In genomic region chr9:62426021-62426420, GRCm38 (mm10) we compare ENCODE assay signal across 14 mouse cellular contexts.
DNase-seq lines count a peak whose midpoint lies in the region; ATAC-seq lines count a peak whose summit lies in the region.
"Had no signal": no experiment of that assay in that cellular context is flagged by ENCODE, and none has a peak within 500 bp of the region (broad histone marks: within the 10 kb centered on the region; RNA-seq: fewer than 3 reads in every experiment).

No protein-coding gene starts in this region.

- peak; percentile 4 for DNase-seq in gastrocnemius, postnatal 14 days
- no peak for DNase-seq in gastrocnemius, postnatal 36 days
- DNase-seq in kidney, adult 9 months, result no peak
- DNase-seq in lung, postnatal 25 days (ENCODE audit: low spot score), result no peak
- DNase-seq: right cerebral cortex, postnatal 4 days had no signal

- no peaks in the 10 kb centered on the region for H3K27me3 ChIP-seq in kidney, embryonic 15.5 days
- no peaks in the 10 kb centered on the region for H3K27me3 ChIP-seq in lung, embryonic 15.5 days
- H3K27me3 ChIP-seq in forebrain, embryonic 12.5 days, result no peaks in the 10 kb centered on the region
- H3K27me3 ChIP-seq: limb, embryonic 12.5 days had no signal

- no peak overlapping the region for H3K4me2 ChIP-seq in kidney, embryonic 15.5 days
- H3K4me2 ChIP-seq in lung, embryonic 15.5 days, result no peak overlapping the region
- H3K4me2 ChIP-seq in forebrain, embryonic 12.5 days, result no peak overlapping the region
- H3K4me2 ChIP-seq: limb, embryonic 12.5 days; midbrain, embryonic 11.5 days had no signal

- intact Hi-C loops in gastrocnemius, postnatal 14 days (cut with DNase I; ENCODE audit: low total_unique reads), result no loop called here
- intact Hi-C loops in gastrocnemius, postnatal 36 days (cut with DNase I), result no loop called here

- peak overlapping the region; percentile 66 for H3K27ac ChIP-seq in kidney, embryonic 15.5 days
- H3K27ac ChIP-seq in lung, embryonic 15.5 days, result peak overlapping the region; percentile 51
- H3K27ac ChIP-seq in forebrain, embryonic 12.5 days, result no peak overlapping the region
- H3K27ac ChIP-seq: hindbrain, postnatal 0 days; limb, embryonic 12.5 days had no signal

- no peak overlapping the region for H3K9ac ChIP-seq in kidney, embryonic 15.5 days
- no peak overlapping the region for H3K9ac ChIP-seq in lung, embryonic 15.5 days
- H3K9ac ChIP-seq in forebrain, embryonic 12.5 days, result no peak overlapping the region
- H3K9ac ChIP-seq: limb, embryonic 12.5 days had no signal

- no peaks in the 10 kb centered on the region for H3K9me3 ChIP-seq in kidney, embryonic 15.5 days (replicated peaks)
- no peaks in the 10 kb centered on the region for H3K9me3 ChIP-seq in lung, embryonic 15.5 days
- H3K9me3 ChIP-seq in forebrain, embryonic 12.5 days, result no peaks in the 10 kb centered on the region
- H3K9me3 ChIP-seq: G1E; limb, embryonic 12.5 days had no signal

- 66% methylated on average over 18 of the region's 19 CpGs for WGBS in kidney, embryonic 15.5 days
- 78% methylated on average over 19 of the region's 19 CpGs for WGBS in lung, embryonic 15.5 days
- 92% methylated on average over 19 of the region's 19 CpGs for WGBS in forebrain, embryonic 12.5 days

- H3K4me1 ChIP-seq in kidney, embryonic 15.5 days, result peaks cover 21% of the 10 kb centered on the region
- peaks cover 8% of the 10 kb centered on the region for H3K4me1 ChIP-seq in lung, embryonic 15.5 days
- H3K4me1 ChIP-seq in forebrain, embryonic 12.5 days, result peaks cover 6% of the 10 kb centered on the region

- peaks cover 34% of the 10 kb centered on the region for H3K36me3 ChIP-seq in kidney, embryonic 15.5 days
- H3K36me3 ChIP-seq in lung, embryonic 15.5 days, result peaks cover 25% of the 10 kb centered on the region
- H3K36me3 ChIP-seq in forebrain, embryonic 12.5 days (replicated peaks), result peaks cover 75% of the 10 kb centered on the region
- H3K36me3 ChIP-seq: G1E; limb, embryonic 12.5 days had no signal

- ATAC-seq in kidney, embryonic 15.5 days (replicated peaks; ENCODE audit: low FRiP score), result no peak
- no peak for ATAC-seq in lung, embryonic 15.5 days (ENCODE audit: borderline replicate concordance, extremely low read depth, low FRiP score, low TSS enrichment)
- ATAC-seq in forebrain, embryonic 12.5 days (ENCODE audit: low FRiP score), result no peak
- ATAC-seq: forebrain, embryonic 16.5 days; hindbrain, postnatal 0 days had no signal

- no peak overlapping the region for H3K4me3 ChIP-seq in kidney, embryonic 15.5 days (replicated peaks)
- H3K4me3 ChIP-seq in lung, embryonic 15.5 days, result no peak overlapping the region
- H3K4me3 ChIP-seq in forebrain, embryonic 12.5 days (replicated peaks), result no peak overlapping the region
- H3K4me3 ChIP-seq: erythroblast, embryonic 14.5 days; limb, embryonic 12.5 days had no signal
